In genomic region chr2:103893159-103893740, GRCm38 (mm10) we compare ENCODE assay signal across 24 mouse cellular contexts.
DNase-seq lines count a peak whose midpoint lies in the region; ATAC-seq and TF ChIP-seq lines count a peak whose summit lies in the region.
"Had no signal": no experiment of that assay in that cellular context is flagged by ENCODE, and none has a peak within 500 bp of the region (broad histone marks: within the 10 kb centered on the region; RNA-seq: fewer than 3 reads in every experiment).

No protein-coding gene starts in this region.

- H3K9me3 ChIP-seq in heart, embryonic 13.5 days, result no peaks in the 10 kb centered on the region
- H3K9me3 ChIP-seq in MEL (replicated peaks; ENCODE audit: insufficient read depth, low read length), result no peaks in the 10 kb centered on the region
- H3K9me3 ChIP-seq in liver, postnatal 0 days (ENCODE audit: low read length), result no peaks in the 10 kb centered on the region
- H3K9me3 ChIP-seq: heart, embryonic 15.5 days; hindbrain, embryonic 15.5 days; lung, embryonic 15.5 days; midbrain, embryonic 10.5 days; neural tube, embryonic 13.5 days had no signal

- intact Hi-C loops in heart, adult 2 months (cut with DNase I), result loop anchor here (5.0 kb wide), 1 partner anchor 34 kb away; no protein-coding TSS in a partner anchor

- H3K4me2 ChIP-seq in heart, embryonic 13.5 days, result 0 out of 2 replicates have a peak overlapping the region, but pooled peaks have one; percentile 21
- H3K4me2 ChIP-seq in liver, postnatal 0 days (ENCODE audit: low read depth, low read length), result 0 out of 2 replicates have a peak overlapping the region, but pooled peaks have one; percentile 10
- H3K4me2 ChIP-seq: heart, embryonic 15.5 days; hindbrain, embryonic 15.5 days; lung, embryonic 15.5 days; neural tube, embryonic 13.5 days had no signal

- WGBS in heart, embryonic 13.5 days, result 68% methylated on average over 2 of the region's 2 CpGs
- 92% methylated on average over 2 of the region's 2 CpGs for WGBS in heart, adult 2 months
- WGBS in liver, postnatal 0 days (ENCODE audit: insufficient replicate concordance), result 58% methylated on average over 2 of the region's 2 CpGs

- H3K27me3 ChIP-seq in heart, embryonic 13.5 days (replicated peaks), result peaks cover 63% of the 10 kb centered on the region
- H3K27me3 ChIP-seq in heart, adult 2 months (ENCODE audit: control insufficient read depth, insufficient read depth, low read length), result no peaks in the 10 kb centered on the region
- no peaks in the 10 kb centered on the region for H3K27me3 ChIP-seq in MEL (ENCODE audit: control insufficient read depth in 1 of 2, insufficient read depth in 2 of 2, low read length in 2 of 2)
- no peaks in the 10 kb centered on the region for H3K27me3 ChIP-seq in liver, postnatal 0 days (ENCODE audit: insufficient read depth, low read length)
- H3K27me3 ChIP-seq: hindbrain, embryonic 15.5 days; lung, embryonic 15.5 days; neural tube, embryonic 13.5 days had no signal

- no peak for TF ChIP-seq POLR2A in heart, adult 2 months (IDR thresholded peaks at IDR 0.05; ENCODE audit: insufficient read depth, low read depth, low read length)
- peak in 1 of 2 experiments; percentile 49; a peak in 1 of 4 replicates for TF ChIP-seq POLR2A in MEL (IDR thresholded peaks at IDR 0.05; ENCODE audit: control insufficient read depth in 1 of 2, insufficient read depth in 1 of 2, low read depth in 1 of 2, low read length in 2 of 2, poor library complexity in 1 of 2)

- no peak for DNase-seq in heart, adult 2 months
- peak; percentile 78 for DNase-seq in MEL (ENCODE audit: low read depth, low spot score)
- DNase-seq in c-Kit-negative CD71-positive TER-119-positive erythroid progenitor cells, embryonic 14.5 days (ENCODE audit: low read depth, low spot score), result peak; percentile 56
- DNase-seq in liver, postnatal 0 days, result no peak
- no peak for DNase-seq in gastrocnemius, postnatal 10 days
- DNase-seq in lung, postnatal 10 days, result no peak
- DNase-seq: cerebellum, adult 18-20 months; cerebellum, postnatal 14 days; gastrocnemius, adult 2 months; kidney, adult 9 months; kidney, postnatal 14 days; lung, postnatal 4 days; right cerebral cortex, postnatal 25 days; spleen, adult 18-20 months; thymus, postnatal 14 days had no signal

- no peak for TF ChIP-seq CTCF in heart, adult 2 months (IDR thresholded peaks at IDR 0.05)
- no peak for TF ChIP-seq CTCF in MEL (IDR thresholded peaks at IDR 0.05 in 2 of 3, conservative IDR thresholded peaks at IDR 0.05 in 1 of 3; ENCODE audit: control insufficient read depth in 1 of 3, insufficient read depth in 1 of 3, low read depth in 2 of 3, low read length in 3 of 3, poor library complexity in 1 of 3, severe bottlenecking in 1 of 3)
- no peak for TF ChIP-seq CTCF in liver, postnatal 0 days (IDR thresholded peaks at IDR 0.05; ENCODE audit: low read depth)

- no peaks in the 10 kb centered on the region for H3K79me2 ChIP-seq in heart, adult 2 months (replicated peaks; ENCODE audit: control insufficient read depth, insufficient read depth, low read length)
- H3K79me2 ChIP-seq in MEL (ENCODE audit: control insufficient read depth, insufficient read depth, low read length, poor library complexity), result no peaks in the 10 kb centered on the region

- no peak for ATAC-seq in heart, embryonic 13.5 days (ENCODE audit: extremely low read depth, insufficient number of reproducible peaks, low FRiP score, low TSS enrichment)
- ATAC-seq in liver, postnatal 0 days, result peak; percentile 0; the same call in 1 of the 2 replicates
- ATAC-seq: forebrain, embryonic 14.5 days; midbrain, embryonic 16.5 days had no signal

- no peak overlapping the region for H3K9ac ChIP-seq in heart, embryonic 13.5 days
- H3K9ac ChIP-seq in heart, adult 2 months (ENCODE audit: low read depth, low read length), result no peak overlapping the region
- peak overlapping the region; percentile 53 for H3K9ac ChIP-seq in MEL (ENCODE audit: control insufficient read depth, low read depth, low read length, poor library complexity, severe bottlenecking)
- peak overlapping the region; percentile 8; the same call in 1 of the 2 replicates for H3K9ac ChIP-seq in liver, postnatal 0 days (replicated peaks)
- H3K9ac ChIP-seq: heart, embryonic 15.5 days; hindbrain, embryonic 15.5 days; lung, embryonic 15.5 days; neural tube, embryonic 13.5 days had no signal

- no peak overlapping the region for H3K4me3 ChIP-seq in heart, embryonic 13.5 days
- no peak overlapping the region for H3K4me3 ChIP-seq in heart, adult 2 months
- peak overlapping the region in 1 of 2 experiments; percentile 25; a peak in 2 of 4 replicates for H3K4me3 ChIP-seq in MEL (ENCODE audit: control insufficient read depth in 1 of 2, insufficient read depth in 1 of 2, low read depth in 2 of 2, low read length in 2 of 2)
- H3K4me3 ChIP-seq in liver, postnatal 0 days (ENCODE audit: low read depth, low read length), result no peak overlapping the region
- H3K4me3 ChIP-seq: gastrocnemius, adult 2 months; heart, embryonic 15.5 days; hindbrain, embryonic 15.5 days; lung, embryonic 15.5 days; midbrain, embryonic 10.5 days; myocyte; neural tube, embryonic 13.5 days had no signal

- H3K27ac ChIP-seq in heart, embryonic 13.5 days (replicated peaks), result peak overlapping the region; percentile 88; the same call in 1 of the 2 replicates
- H3K27ac ChIP-seq in heart, adult 2 months, result no peak overlapping the region
- H3K27ac ChIP-seq in MEL (ENCODE audit: control insufficient read depth, low read depth, low read length), result peak overlapping the region; percentile 99
- peak overlapping the region; percentile 96 for H3K27ac ChIP-seq in liver, postnatal 0 days (ENCODE audit: low read depth)
- H3K27ac ChIP-seq: gastrocnemius, adult 2 months; heart, embryonic 15.5 days; hindbrain, embryonic 15.5 days; lung, embryonic 15.5 days; neural tube, embryonic 13.5 days had no signal

- no peak for TF ChIP-seq RAD21 in MEL (IDR thresholded peaks at IDR 0.05; ENCODE audit: low read depth, low read length)

- no peak for TF ChIP-seq EP300 in heart, adult 2 months (IDR thresholded peaks at IDR 0.05; ENCODE audit: insufficient read depth, low read depth, low read length)
- no peak for TF ChIP-seq EP300 in MEL (IDR thresholded peaks at IDR 0.05; ENCODE audit: low read depth in 1 of 2, low read length in 2 of 2)
- no peak for TF ChIP-seq EP300 in liver, postnatal 0 days (IDR thresholded peaks at IDR 0.05; ENCODE audit: low read depth)

- peaks cover 49% of the 10 kb centered on the region for H3K4me1 ChIP-seq in heart, embryonic 13.5 days
- H3K4me1 ChIP-seq in heart, adult 2 months (ENCODE audit: control insufficient read depth, insufficient read depth, low read length), result peaks cover 12% of the 10 kb centered on the region
- H3K4me1 ChIP-seq in MEL (ENCODE audit: control insufficient read depth in 1 of 2, insufficient read depth in 2 of 2, low read length in 2 of 2), result peaks cover 18 to 41% of the 10 kb centered on the region in 2 experiments
- peaks cover 52% of the 10 kb centered on the region for H3K4me1 ChIP-seq in liver, postnatal 0 days (ENCODE audit: insufficient read depth)

- no peaks in the 10 kb centered on the region for H3K36me3 ChIP-seq in heart, embryonic 13.5 days
- H3K36me3 ChIP-seq in heart, adult 2 months (ENCODE audit: control insufficient read depth, insufficient read depth, low read length), result peaks cover 3% of the 10 kb centered on the region; the same call in 1 of the 2 replicates
- peaks cover 0 to 38% of the 10 kb centered on the region in 2 experiments; a peak in 2 of 4 replicates for H3K36me3 ChIP-seq in MEL (ENCODE audit: control insufficient read depth in 1 of 2, insufficient read depth in 2 of 2, low read length in 2 of 2)
- H3K36me3 ChIP-seq in liver, postnatal 0 days (replicated peaks; ENCODE audit: insufficient read depth, low read length), result no peaks in the 10 kb centered on the region
- H3K36me3 ChIP-seq: heart, embryonic 15.5 days; hindbrain, embryonic 15.5 days; lung, embryonic 15.5 days; midbrain, embryonic 10.5 days; neural tube, embryonic 13.5 days had no signal

TF ChIP-seq in MEL, 35 proteins besides CTCF, POLR2A, EP300 and RAD21:
- TF ChIP-seq USF1 (IDR thresholded peaks at IDR 0.05; ENCODE audit: low read depth, low read length) (no peak), ZC3H11A (IDR thresholded peaks at IDR 0.05; ENCODE audit: low read depth, low read length) (no peak), CHD1 (IDR thresholded peaks at IDR 0.05; ENCODE audit: low read depth, low read length) (peak; percentile 60; the same call in 1 of the 2 replicates), MXI1 (IDR thresholded peaks at IDR 0.05; ENCODE audit: low read depth, low read length) (no peak), POLR2AphosphoS5 (IDR thresholded peaks at IDR 0.05; ENCODE audit: borderline replicate concordance, low read depth, low read length) (no peak), ZKSCAN1 (IDR thresholded peaks at IDR 0.05; ENCODE audit: low read depth, low read length) (peak; percentile 98), ZMIZ1 (IDR thresholded peaks at IDR 0.05; ENCODE audit: low read depth, low read length) (peak; percentile 80), NELFE (IDR thresholded peaks at IDR 0.05; ENCODE audit: low read depth, low read length) (peak; percentile 76), HCFC1 (IDR thresholded peaks at IDR 0.05; ENCODE audit: low read depth, low read length) (no peak), POLR2AphosphoS2 (IDR thresholded peaks at IDR 0.05; ENCODE audit: low read length) (no peak), TBP (IDR thresholded peaks at IDR 0.05; ENCODE audit: low read depth, low read length) (peak; percentile 94), SIN3A (IDR thresholded peaks at IDR 0.05; ENCODE audit: low read length) (no peak), MAZ (IDR thresholded peaks at IDR 0.05; ENCODE audit: low read depth, low read length) (no peak), MAFK (IDR thresholded peaks at IDR 0.05; ENCODE audit: borderline replicate concordance, low read depth, low read length) (no peak), GABPA (IDR thresholded peaks at IDR 0.05; ENCODE audit: low read depth, low read length) (no peak)

Comparison
In these comparisons a context has a peak if more than half of its experiments do, and no peak if none do; other contexts are left out.
1. H3K9ac ChIP-seq: peak in MEL (single experiment) and liver, postnatal 0 days (single experiment); none in heart, embryonic 13.5 days (single experiment) and heart, adult 2 months (single experiment).
2. DNase-seq: peak in MEL (single experiment) and c-Kit-negative CD71-positive TER-119-positive erythroid progenitor cells, embryonic 14.5 days (single experiment); none in heart, adult 2 months (0 of 2), liver, postnatal 0 days (single experiment), gastrocnemius, postnatal 10 days (single experiment) and lung, postnatal 10 days (single experiment).